Mouse (Mus musculus) neural tube, embryonic 13.5 days (tissue): ENCODE data around the gene Pprc1. TPM values are rescaled to one million over a fixed set of nuclear protein-coding genes. Genes with fewer than 3 reads are reported as not detected.

Experiments
- ATAC-seq: fragments of 200-750 bp; cut with Nextera tagmentation; 2 replicates; pipeline ENCODE4 v1.8.0; 2017; ENCODE audit warnings: low read depth, mild to moderate bottlenecking, moderate TSS enrichment, moderate library complexity
- H3K27ac ChIP-seq: fragments of 300-500 bp; sonication (generic); replicated peaks from 2 replicates; pipeline ENCODE4 v1.5.1; 2015; ENCODE audit warnings: moderate library complexity, mild to moderate bottlenecking, inconsistent platforms
- H3K27me3 ChIP-seq: fragments of 300-500 bp; sonication (generic); 2 replicates; pipeline ENCODE4 v1.6.1; 2015; ENCODE audit warnings: mild to moderate bottlenecking, inconsistent platforms
- H3K36me3 ChIP-seq: fragments of 300-500 bp; sonication (generic); 2 replicates; pipeline ENCODE4 v1.6.1; 2015; ENCODE audit warnings: mild to moderate bottlenecking, inconsistent platforms
- H3K4me1 ChIP-seq: fragments of 300-500 bp; sonication (generic); replicated peaks from 2 replicates; pipeline ENCODE4 v1.6.1; 2015; ENCODE audit warnings: inconsistent platforms
- H3K4me2 ChIP-seq: fragments of 300-500 bp; sonication (generic); 2 replicates; pipeline ENCODE4 v1.6.1; 2015; ENCODE audit warnings: inconsistent platforms, mild to moderate bottlenecking, moderate library complexity
- H3K4me3 ChIP-seq: fragments of 300-500 bp; sonication (generic); 2 replicates; pipeline ENCODE4 v1.5.1; 2015; ENCODE audit warnings: mild to moderate bottlenecking, inconsistent platforms
- H3K9ac ChIP-seq: fragments of 300-500 bp; sonication (generic); 2 replicates; pipeline ENCODE4 v1.6.1; 2015; ENCODE audit warnings: moderate library complexity, mild to moderate bottlenecking, inconsistent platforms
- H3K9me3 ChIP-seq: fragments of 300-500 bp; sonication (generic); 2 replicates; pipeline ENCODE4 v1.6.1; 2016; ENCODE audit warnings: inconsistent platforms
- WGBS: fragments of 180-500 bp; shearing (Covaris S2); methylation state at CpG from one replicate; pipeline ENCODE4 v1.1.7; 2015; 5-methylcytosine and 5-hydroxymethylcytosine counted together
- polyA plus RNA-seq: library from polyadenylated mRNA; unstranded; fragments of >200 nt; fragmentation: Nextera tagmentation; extraction: Ambion mirVana; gene quantifications from 2 replicates; pipeline ENCODE4 v1.2.1, GENCODE M21; 2015

Gene Pprc1
- polyA plus RNA-seq, 1 experiment from 2014 or later: 17.1 TPM

DNA sequence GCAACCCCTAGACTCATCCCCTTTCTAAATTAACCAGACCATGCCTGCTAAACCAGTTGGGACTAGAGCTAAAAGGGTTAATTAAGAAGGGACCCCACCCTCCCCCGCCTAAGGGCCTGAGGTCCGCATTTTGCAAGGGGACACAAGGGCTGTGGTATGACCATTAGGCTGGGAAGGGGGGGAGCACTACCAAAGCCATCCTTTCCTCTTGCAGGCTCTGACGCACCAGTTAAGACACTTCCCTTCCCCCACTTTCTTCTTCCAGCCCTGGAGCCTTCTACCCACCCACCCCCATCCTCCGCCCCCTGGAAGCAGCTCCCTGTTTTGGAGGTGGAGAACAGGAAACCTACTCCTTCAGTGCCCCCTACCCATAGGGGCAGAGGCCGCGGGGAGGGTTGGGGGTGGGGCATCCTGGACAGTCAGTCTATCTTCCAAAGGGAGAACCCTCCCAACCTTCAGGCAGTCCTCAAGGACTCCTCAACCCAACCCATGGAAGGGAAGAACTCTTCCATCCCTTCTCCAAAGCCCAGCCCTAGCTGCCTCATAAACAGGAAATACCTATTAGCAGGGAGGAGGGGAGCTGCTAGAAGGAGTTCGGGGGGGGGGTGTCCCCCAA lies 1.1 kb downstream of the Pprc1 start:
- H3K9me3 ChIP-seq: no peaks in the 10 kb centered on the region
- no peaks in the 10 kb centered on the region for H3K27me3 ChIP-seq
- peak overlapping the region; percentile 99 for H3K27ac ChIP-seq
- H3K36me3 ChIP-seq: no peaks in the 10 kb centered on the region
- H3K4me2 ChIP-seq: peak overlapping the region; percentile 100
- peak overlapping the region; percentile 95 for H3K4me3 ChIP-seq
- H3K4me1 ChIP-seq: peaks cover 51% of the 10 kb centered on the region
- ATAC-seq: peak; percentile 33
- 0% methylated on average over 7 of the region's 7 CpGs for WGBS
- H3K9ac ChIP-seq: peak overlapping the region; percentile 99

DNA sequence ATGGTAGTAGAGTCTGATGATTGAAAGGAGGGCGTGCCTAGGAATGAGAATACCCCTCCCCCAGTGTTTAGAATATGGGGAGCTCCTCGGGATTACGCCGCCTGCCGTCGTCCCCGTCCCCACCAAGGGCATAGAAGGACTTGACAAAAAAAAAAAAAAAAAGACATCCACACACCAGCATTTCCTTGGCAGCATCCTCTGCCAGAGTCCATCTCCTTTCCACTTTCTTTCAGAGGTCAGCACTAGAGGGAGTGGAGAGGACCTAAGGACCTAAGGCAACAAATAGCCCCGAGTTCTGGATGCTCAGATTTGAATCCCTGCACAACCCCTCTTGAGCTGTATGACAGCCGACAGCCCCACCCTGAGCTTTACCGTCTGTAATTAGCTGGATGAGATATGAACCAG lies 1.9 kb downstream of the Pprc1 start:
- H3K27me3 ChIP-seq: no peaks in the 10 kb centered on the region
- whole genome bisulfite sequencing: 13% methylated on average over 10 of the region's 10 CpGs
- ATAC-seq: no peak
- peak overlapping the region; percentile 100; the same call in 1 of the 2 replicates for H3K4me2 ChIP-seq
- H3K4me1 ChIP-seq: peaks cover 43% of the 10 kb centered on the region
- no peaks in the 10 kb centered on the region for H3K36me3 ChIP-seq
- H3K4me3 ChIP-seq: no peak overlapping the region
- peak overlapping the region; percentile 99 for H3K27ac ChIP-seq
- H3K9me3 ChIP-seq: no peaks in the 10 kb centered on the region
- no peak overlapping the region for H3K9ac ChIP-seq

DNA sequence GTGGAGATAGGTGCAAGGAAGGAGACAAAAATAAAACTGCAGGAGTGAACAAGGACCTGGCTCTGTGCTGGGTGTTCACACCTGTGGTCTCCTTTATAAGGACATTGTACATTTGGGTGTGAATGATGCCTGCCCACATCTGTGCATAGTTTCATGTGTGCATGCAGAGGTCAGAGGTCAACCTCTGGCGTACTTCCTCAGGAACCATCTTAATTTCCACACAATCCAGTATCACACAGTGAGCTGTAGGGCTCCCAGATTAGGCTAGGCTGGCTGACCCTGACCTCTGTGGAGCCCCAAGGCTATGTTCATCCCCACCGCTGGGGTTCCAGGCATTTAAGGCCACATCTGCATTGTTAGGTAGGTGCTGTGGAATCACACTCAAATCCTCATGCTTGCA lies 2.7 kb downstream of the Pprc1 start:
- Histone ChIP-seq H3K4me3 (no peak overlapping the region), H3K27ac (no peak overlapping the region), H3K4me1 (peaks cover 35% of the 10 kb centered on the region), H3K4me2 (no peak overlapping the region), H3K9me3 (no peaks in the 10 kb centered on the region), H3K27me3 (no peaks in the 10 kb centered on the region), H3K36me3 (no peaks in the 10 kb centered on the region), H3K9ac (no peak overlapping the region; the same call in 1 of the 2 replicates)
- ATAC-seq: no peak
- WGBS: 88% methylated on average over 2 of the region's 2 CpGs

DNA sequence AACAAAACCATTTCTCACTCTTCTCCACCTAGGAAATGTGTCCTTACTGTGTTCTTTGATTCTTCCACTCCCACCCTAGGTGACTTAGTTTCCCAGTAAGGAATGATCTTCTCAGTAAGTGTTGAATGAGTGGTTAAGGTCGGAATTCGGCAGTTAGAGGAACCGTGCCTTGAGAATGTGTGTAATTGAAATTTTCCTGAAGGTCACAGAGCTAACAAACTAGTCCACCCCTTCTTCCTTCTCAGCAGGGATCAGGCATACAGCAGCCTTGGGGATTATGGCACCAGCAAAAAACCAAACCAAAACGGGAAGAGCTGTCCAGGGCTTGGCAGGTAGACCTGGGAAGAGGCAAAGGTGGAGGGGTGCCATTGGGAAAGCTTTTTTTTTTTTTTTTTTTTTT lies 4.4 kb downstream of the Pprc1 start:
- WGBS: 65% methylated on average over 4 of the region's 4 CpGs

DNA sequence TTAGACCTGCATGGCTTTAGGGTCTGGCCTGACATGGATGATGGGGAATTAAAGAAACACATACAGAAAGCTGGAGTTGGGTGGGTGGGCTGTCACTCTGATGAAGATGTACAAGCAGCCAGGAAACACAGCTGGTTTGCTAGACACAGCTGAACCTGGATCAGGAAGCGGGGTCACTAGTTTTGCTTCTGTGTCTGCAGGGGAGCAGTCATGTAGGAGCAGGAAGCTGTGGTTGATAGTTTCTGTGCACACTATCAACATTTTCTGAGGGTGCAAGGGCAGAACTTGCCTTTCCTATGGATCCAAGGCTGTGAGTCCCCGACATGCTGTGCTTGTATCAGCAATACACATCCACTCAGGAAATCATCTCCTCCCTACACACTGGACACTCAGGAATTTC lies 5.8 kb downstream of the Pprc1 start:
- no peaks in the 10 kb centered on the region for H3K36me3 ChIP-seq
- no peaks in the 10 kb centered on the region for H3K27me3 ChIP-seq
- peaks cover 15% of the 10 kb centered on the region for H3K4me1 ChIP-seq
- 88% methylated on average over 2 of the region's 2 CpGs for WGBS
- H3K4me3 ChIP-seq: no peak overlapping the region
- H3K9ac ChIP-seq: no peak overlapping the region
- no peak overlapping the region for H3K4me2 ChIP-seq
- H3K9me3 ChIP-seq: no peaks in the 10 kb centered on the region
- H3K27ac ChIP-seq: no peak overlapping the region
- no peak for ATAC-seq

More for the DNA sequence above, 4.4 kb downstream of the Pprc1 start:
- ATAC-seq: no peak
- H3K4me1 ChIP-seq: peaks cover 18% of the 10 kb centered on the region
- H3K27me3 ChIP-seq: no peaks in the 10 kb centered on the region
- no peaks in the 10 kb centered on the region for H3K9me3 ChIP-seq
- H3K4me3 ChIP-seq: no peak overlapping the region
- no peak overlapping the region for H3K9ac ChIP-seq
- H3K36me3 ChIP-seq: no peaks in the 10 kb centered on the region
- no peak overlapping the region for H3K4me2 ChIP-seq
- no peak overlapping the region for H3K27ac ChIP-seq

DNA sequence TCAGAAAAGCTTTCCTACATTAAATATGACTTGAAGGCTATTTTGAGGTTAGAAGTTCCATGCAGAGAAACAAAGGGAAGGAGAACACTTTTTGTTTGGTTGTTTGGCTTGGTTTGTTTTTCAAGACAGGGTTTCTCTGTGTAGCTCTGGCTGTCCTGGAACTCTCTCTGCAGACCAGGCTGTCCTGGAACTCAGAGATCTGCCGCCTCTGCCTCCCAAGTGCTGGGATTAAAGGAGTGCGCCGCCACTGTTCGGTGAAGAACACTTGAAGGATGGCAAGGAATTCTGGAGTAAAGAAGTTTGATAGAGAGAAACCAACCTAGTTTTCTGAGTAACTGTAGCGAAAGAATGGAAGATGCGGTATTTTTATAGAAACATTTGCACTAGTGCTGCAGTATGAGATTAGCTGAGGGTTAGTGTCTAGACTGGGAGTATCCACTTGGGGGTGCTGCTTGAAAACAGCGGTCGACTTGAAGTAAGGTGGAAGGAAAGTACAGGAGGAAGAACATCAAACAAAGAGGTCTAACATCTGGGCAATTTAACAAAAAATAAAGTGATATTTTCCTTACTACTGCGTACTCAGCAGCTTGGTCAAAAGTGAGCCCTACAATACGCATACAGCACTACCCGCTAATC lies 11.2 kb downstream of the Pprc1 start:
- Histone ChIP-seq H3K36me3 (no peaks in the 10 kb centered on the region), H3K27ac (peak overlapping the region; percentile 85; the same call in 1 of the 2 replicates), H3K9me3 (no peaks in the 10 kb centered on the region), H3K4me2 (peak overlapping the region; percentile 88), H3K4me3 (peak overlapping the region; percentile 75), H3K9ac (peak overlapping the region; percentile 45; the same call in 1 of the 2 replicates), H3K27me3 (no peaks in the 10 kb centered on the region), H3K4me1 (peaks cover 16% of the 10 kb centered on the region)
- 2% methylated on average over 11 of the region's 11 CpGs for WGBS
- peak; percentile 81 for ATAC-seq

DNA sequence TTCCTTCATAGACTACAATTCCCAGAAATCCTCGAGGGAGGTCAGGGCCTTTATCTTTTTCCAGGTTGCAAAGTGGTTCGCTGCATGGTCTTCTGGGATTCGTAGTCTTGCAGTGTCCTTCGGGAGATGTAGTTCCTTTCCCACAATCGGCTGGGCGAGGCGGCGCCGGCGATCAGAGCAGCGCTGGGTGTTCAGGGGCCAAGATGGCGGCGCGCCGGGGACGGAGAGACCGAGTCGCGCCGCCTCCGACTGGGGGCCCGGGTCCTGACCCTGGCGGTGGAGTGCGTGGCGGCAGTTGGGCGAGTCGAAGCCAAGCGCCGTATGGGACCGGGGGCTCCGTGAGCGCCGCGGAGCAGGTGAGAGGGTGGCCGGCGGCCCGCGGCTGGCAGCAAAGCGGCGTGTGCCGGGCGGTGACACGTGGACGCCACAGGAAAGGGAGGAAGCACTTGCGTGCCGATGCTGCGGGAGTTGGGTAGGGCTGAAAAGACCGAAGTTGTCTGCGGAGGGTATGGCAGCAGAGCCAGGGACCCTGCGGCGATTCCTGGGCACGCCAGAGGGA lies 11.8 kb downstream of the Pprc1 start:
- Histone ChIP-seq H3K27ac (peak overlapping the region; percentile 85), H3K4me1 (peaks cover 16% of the 10 kb centered on the region), H3K9me3 (no peaks in the 10 kb centered on the region), H3K36me3 (no peaks in the 10 kb centered on the region), H3K27me3 (no peaks in the 10 kb centered on the region), H3K4me2 (peak overlapping the region; percentile 88), H3K9ac (peak overlapping the region; percentile 76), H3K4me3 (peak overlapping the region; percentile 75)
- peak; percentile 97 for ATAC-seq
- under 1% methylated on average over 52 of the region's 52 CpGs for WGBS

DNA sequence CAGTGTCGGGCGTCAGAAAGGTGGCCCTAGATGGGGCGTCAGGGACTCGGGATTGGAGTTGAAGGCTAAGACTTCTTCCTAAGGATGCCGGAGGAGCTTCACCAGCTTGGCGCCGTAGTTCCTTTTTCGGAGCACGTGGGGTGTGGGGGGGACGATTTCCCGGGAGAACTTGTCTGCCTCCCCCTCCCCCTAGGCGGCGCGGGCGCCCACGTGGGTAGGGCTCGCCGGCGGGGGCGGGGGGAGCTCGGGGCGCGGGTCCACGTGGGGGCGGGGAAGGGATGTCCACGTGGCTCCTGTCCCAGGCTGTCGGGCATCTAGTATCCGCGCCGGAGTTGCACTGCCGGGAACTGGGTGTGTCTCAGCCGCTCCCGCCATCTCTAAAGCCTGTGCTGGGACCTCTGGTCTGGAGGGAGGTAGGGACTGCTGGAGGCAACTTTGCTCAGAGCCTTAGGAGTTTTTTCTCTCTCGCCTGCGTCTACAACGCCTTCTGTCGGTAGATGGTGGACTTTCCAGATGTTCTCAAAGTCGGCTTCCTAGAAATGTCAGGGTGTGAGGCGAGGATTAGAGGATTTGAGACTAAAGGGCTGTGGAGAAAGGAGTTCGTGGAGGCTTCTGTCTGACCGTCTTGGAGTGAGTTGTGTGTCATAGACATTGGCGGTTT lies 12.4 kb downstream of the Pprc1 start:
- under 1% methylated on average over 38 of the region's 42 CpGs for WGBS
- H3K4me2 ChIP-seq: peak overlapping the region; percentile 88
- H3K4me3 ChIP-seq: peak overlapping the region; percentile 75
- H3K27ac ChIP-seq: peak overlapping the region; percentile 85
- peaks cover 5% of the 10 kb centered on the region for H3K36me3 ChIP-seq
- peak; percentile 52 for ATAC-seq
- no peaks in the 10 kb centered on the region for H3K27me3 ChIP-seq
- peak overlapping the region; percentile 76 for H3K9ac ChIP-seq
- no peaks in the 10 kb centered on the region for H3K9me3 ChIP-seq
- peaks cover 16% of the 10 kb centered on the region for H3K4me1 ChIP-seq

DNA sequence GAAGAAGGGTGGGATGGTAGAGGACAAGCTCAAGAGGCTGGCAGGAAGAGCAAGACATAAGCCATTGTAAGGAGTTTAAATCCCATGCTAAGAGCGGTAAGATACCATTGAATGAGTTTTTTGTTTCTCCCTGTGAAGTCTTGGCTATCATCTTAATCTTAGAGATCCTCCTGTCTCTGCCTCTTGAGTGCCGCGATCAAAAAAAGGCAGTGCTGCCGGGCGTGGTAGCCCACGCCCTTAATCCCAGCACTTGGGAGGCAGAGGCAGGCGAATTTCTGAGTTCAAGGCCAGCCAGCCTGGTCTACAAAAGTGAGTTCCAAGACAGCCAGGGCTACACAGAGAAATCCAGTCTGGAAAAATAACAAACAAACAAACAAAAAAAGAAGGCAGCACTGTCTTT lies 13.8 kb downstream of the Pprc1 start:
- no peak for ATAC-seq
- 97% methylated on average over 7 of the region's 7 CpGs for WGBS
- H3K9me3 ChIP-seq: no peaks in the 10 kb centered on the region

DNA sequence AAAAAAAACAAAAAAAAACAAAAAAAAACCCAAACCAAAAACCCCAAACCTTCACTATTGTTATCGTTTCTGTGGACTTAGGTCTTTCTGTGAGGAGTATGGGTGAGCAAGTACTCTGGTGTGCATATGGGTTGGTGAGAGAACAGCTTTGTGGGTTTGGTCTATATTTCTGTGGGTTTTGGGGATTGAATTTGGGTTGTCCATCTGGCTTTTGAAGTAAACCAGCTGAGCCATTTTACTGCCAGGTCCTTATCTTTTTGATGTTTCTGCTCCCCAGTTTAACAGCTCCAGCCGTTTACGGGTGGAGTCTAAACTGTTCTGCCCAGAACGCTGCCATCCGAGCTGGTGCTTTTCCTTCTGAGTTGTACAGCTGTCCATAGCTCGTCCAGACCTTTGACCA lies 16.2 kb downstream of the Pprc1 start:
- 85% methylated on average over 6 of the region's 6 CpGs for WGBS
- no peak overlapping the region for H3K9ac ChIP-seq
- no peaks in the 10 kb centered on the region for H3K27me3 ChIP-seq
- H3K27ac ChIP-seq: no peak overlapping the region
- peaks cover 13% of the 10 kb centered on the region for H3K4me1 ChIP-seq
- H3K9me3 ChIP-seq: no peaks in the 10 kb centered on the region
- no peak overlapping the region for H3K4me3 ChIP-seq
- no peak for ATAC-seq
- H3K4me2 ChIP-seq: no peak overlapping the region
- H3K36me3 ChIP-seq: peaks cover 43% of the 10 kb centered on the region

More for the DNA sequence above, 13.8 kb downstream of the Pprc1 start:
- no peak overlapping the region for H3K9ac ChIP-seq
- H3K36me3 ChIP-seq: peaks cover 19% of the 10 kb centered on the region
- H3K4me2 ChIP-seq: peak overlapping the region; percentile 88; the same call in 1 of the 2 replicates
- H3K27ac ChIP-seq: no peak overlapping the region
- H3K4me3 ChIP-seq: no peak overlapping the region
- H3K27me3 ChIP-seq: no peaks in the 10 kb centered on the region
- H3K4me1 ChIP-seq: peaks cover 16% of the 10 kb centered on the region

DNA sequence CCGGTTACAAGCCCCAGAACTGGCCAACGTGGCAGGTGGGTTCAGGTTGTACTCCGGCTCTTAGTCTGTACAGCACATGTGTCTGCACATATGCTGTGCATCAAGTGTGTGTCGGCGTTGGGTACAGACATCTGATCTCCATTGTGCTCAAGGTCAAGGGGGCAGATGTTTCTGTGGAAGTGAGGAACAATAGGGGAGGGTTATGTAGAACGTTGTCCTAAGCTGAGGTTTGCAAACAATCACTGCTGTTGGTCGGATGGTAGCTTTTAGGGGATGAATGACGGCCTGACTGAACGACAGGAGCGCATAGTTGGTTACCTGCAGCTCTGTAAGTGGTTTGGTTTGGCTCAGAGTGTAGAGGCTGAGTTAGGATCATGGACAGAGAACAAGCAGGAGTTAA lies 23.4 kb downstream of the Pprc1 start:
- Histone ChIP-seq H3K4me3 (no peak overlapping the region), H3K27me3 (no peaks in the 10 kb centered on the region), H3K9ac (no peak overlapping the region), H3K9me3 (no peaks in the 10 kb centered on the region), H3K4me1 (no peaks in the 10 kb centered on the region), H3K36me3 (peaks cover 98% of the 10 kb centered on the region), H3K4me2 (no peak overlapping the region), H3K27ac (no peak overlapping the region)
- WGBS: 84% methylated on average over 10 of the region's 10 CpGs
- no peak for ATAC-seq

DNA sequence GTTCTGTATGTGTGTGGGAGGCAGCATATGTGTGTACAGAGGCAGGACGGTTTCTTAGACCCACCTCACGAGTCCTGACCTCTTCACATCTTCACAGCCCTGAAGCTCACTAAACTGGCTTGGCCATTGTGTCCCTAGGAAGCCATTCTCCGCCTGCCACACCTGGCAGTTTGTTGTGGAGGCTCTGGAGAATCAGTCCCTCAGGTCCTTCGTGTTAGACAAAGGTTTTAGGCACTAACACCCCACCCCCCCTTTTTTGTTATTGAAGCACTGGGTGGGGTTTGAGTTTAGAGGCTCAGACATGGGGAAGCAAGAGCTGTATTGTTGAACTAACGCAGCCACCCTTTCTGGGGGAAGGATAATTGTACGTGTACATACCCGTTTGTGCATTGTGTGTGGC lies 28.6 kb downstream of the Pprc1 start:
- no peaks in the 10 kb centered on the region for H3K27me3 ChIP-seq
- peaks cover 23% of the 10 kb centered on the region for H3K4me1 ChIP-seq
- no peak overlapping the region for H3K9ac ChIP-seq
- no peak overlapping the region for H3K4me2 ChIP-seq
- no peak overlapping the region for H3K27ac ChIP-seq
- peaks cover 58% of the 10 kb centered on the region for H3K36me3 ChIP-seq
- H3K9me3 ChIP-seq: no peaks in the 10 kb centered on the region
- no peak for ATAC-seq
- H3K4me3 ChIP-seq: no peak overlapping the region
- WGBS: 81% methylated on average over 7 of the region's 7 CpGs
